Mouse (Mus musculus) retina, postnatal 7 days (tissue): ENCODE measurements at regions not wholly inside any gene's neighbourhood (a gene's known extent, or its start where the extent isn't known, plus 50 kb on each side); places are given as distances from the start of the nearest gene placed in this dataset.

Source experiments
- DNase-seq: peaks from one replicate; pipeline ENCODE4 v3.0.0-alpha.2; 2012; ENCODE audit warnings: low read depth, low spot score

GRCm38 (mm10) chr14:9192122-9192769 lies 526.2 kb upstream of the 4930452B06Rik start:
- no peak for DNase-seq

GRCm38 (mm10) chr14:9191664-9192063 lies 525.6 kb upstream of the 4930452B06Rik start:
- no peak for DNase-seq

- DNase-seq = no peak
These were observed 495.3 kb upstream of the 4930452B06Rik start for GRCm38 (mm10) chr14:9161336-9161735.

GRCm38 (mm10) chr14:9157941-9158340 lies 491.9 kb upstream of the 4930452B06Rik start:
- DNase-seq = no peak

GRCm38 (mm10) chr14:9150841-9151240 lies 484.8 kb upstream of the 4930452B06Rik start:
- no peak for DNase-seq

- no peak for DNase-seq
These were observed 480.7 kb upstream of the 4930452B06Rik start for GRCm38 (mm10) chr14:9146595-9147219.

- no peak for DNase-seq
These were observed 439.7 kb upstream of the 4930452B06Rik start for GRCm38 (mm10) chr14:9105708-9106107.

- DNase-seq = no peak
These were observed 423.7 kb upstream of the 4930452B06Rik start for GRCm38 (mm10) chr14:9089625-9090326.

GRCm38 (mm10) chr14:9087103-9087502 lies 421.1 kb upstream of the 4930452B06Rik start:
- no peak for DNase-seq

GRCm38 (mm10) chr14:9079632-9080031 lies 413.6 kb upstream of the 4930452B06Rik start:
- DNase-seq = no peak

GRCm38 (mm10) chr14:9079014-9079413 lies 413.0 kb upstream of the 4930452B06Rik start:
- no peak for DNase-seq

GRCm38 (mm10) chr14:9071176-9071575 lies 405.1 kb upstream of the 4930452B06Rik start:
- DNase-seq = no peak

GRCm38 (mm10) chr14:9060058-9060457 lies 394.0 kb upstream of the 4930452B06Rik start:
- DNase-seq = no peak

GRCm38 (mm10) chr14:9028811-9029210 lies 362.8 kb upstream of the 4930452B06Rik start:
- DNase-seq = no peak

- DNase-seq = no peak
These were observed 349.8 kb upstream of the 4930452B06Rik start for GRCm38 (mm10) chr14:9015826-9016225.

- no peak for DNase-seq
These were observed 337.0 kb upstream of the 4930452B06Rik start for GRCm38 (mm10) chr14:9003034-9003433.

- DNase-seq = no peak
These were observed 334.5 kb upstream of the 4930452B06Rik start for GRCm38 (mm10) chr14:9000408-9001092.

- DNase-seq = no peak
These were observed 333.8 kb upstream of the 4930452B06Rik start for GRCm38 (mm10) chr14:8999815-9000214.

- DNase-seq = no peak
These were observed 327.4 kb upstream of the 4930452B06Rik start for GRCm38 (mm10) chr14:8993421-8993820.

GRCm38 (mm10) chr14:8985086-8985793 lies 319.2 kb upstream of the 4930452B06Rik start:
- DNase-seq = no peak

- DNase-seq = no peak
These were observed 295.5 kb upstream of the 4930452B06Rik start for GRCm38 (mm10) chr14:8961554-8961953.
